Mouse (Mus musculus): Measurements from ENCODE around the gene Slc16a14. TPM values are rescaled to one million over a fixed set of nuclear protein-coding genes. Genes with fewer than 3 reads are reported as not detected.

Slc16a14 gene
- polyA plus RNA-seq, 1 experiment from 2014 or later: 11.0 TPM

DNA sequence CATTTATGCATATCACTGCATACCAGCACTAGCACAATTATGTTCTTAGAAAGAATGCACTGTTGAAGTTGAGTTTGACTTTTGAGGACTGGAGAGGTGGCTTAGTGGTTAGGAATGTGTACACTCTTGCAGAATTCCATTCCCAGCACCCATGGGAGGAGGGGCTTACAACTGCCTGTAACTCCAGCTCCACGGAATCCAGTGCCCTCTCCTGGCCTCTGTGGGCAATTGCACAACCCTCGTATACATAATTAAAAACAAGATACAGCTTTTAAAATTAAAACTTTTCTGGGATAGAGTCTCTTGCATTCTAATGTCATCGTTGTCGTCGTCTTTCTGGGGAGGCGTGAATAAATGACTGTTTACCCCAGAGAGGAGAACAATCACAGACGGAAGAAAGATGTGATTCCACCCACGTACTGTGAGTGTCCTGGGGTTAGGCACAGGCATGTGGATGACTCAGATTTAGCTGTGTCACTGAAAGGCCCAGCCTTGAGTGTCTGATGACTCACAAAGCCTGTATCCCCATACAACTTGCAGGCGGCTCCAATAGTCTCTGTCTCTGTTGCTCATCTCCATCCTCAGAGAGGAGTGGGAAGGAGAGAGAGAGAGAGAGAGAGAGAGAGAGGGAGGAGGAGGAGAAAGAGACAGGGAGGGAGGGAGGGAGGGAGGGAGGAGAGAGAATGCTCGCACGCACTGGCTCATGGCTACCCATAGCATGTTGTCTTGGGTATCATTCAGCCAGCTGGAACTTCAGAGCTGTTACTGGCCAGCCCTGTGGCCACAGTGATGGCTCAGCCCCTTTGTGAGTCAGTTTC, 53.5 kb downstream of the Slc16a14 start:
- WGBS: 68% methylated on average over 11 of the region's 11 CpGs
- Histone ChIP-seq H3K4me1 (no peaks in the 10 kb centered on the region), H3K4me3 (replicated peaks) (no peak overlapping the region), H3K9me3 (replicated peaks) (no peaks in the 10 kb centered on the region), H3K36me3 (no peaks in the 10 kb centered on the region), H3K27ac (replicated peaks) (no peak overlapping the region), H3K27me3 (replicated peaks) (no peaks in the 10 kb centered on the region), H3K4me2 (no peak overlapping the region), H3K9ac (replicated peaks) (no peak overlapping the region)
- no peak for ATAC-seq (ENCODE audit: low FRiP score)

DNA sequence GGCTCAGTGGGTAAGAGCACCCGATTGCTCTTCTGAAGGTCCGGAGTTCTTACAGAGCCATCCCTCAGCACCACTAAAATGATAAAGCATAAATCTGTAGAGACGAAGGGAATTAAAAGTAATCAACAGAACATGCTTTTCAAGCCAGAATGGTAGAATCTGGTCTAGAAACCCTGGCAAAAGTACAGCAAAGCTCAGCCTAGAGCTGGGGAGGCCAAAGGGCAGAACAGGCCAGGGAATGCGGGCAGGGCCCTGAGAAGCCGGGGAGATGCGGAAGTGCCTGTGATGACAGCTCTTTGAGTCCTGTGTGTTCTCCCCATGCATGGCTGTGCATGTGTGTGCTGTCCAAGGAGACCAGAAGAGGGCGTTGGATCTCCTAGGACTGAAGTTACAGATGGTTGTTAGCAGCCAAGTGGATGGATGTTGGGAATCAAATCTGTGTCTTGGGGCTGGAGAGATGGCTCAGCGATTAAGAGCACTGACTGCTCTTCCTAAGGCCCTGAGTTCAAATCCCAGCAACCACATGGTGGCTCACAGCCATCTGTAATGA, 55.3 kb downstream of the Slc16a14 start:
- Histone ChIP-seq H3K4me2 (no peak overlapping the region), H3K4me1 (no peaks in the 10 kb centered on the region), H3K9ac (replicated peaks) (no peak overlapping the region)

DNA sequence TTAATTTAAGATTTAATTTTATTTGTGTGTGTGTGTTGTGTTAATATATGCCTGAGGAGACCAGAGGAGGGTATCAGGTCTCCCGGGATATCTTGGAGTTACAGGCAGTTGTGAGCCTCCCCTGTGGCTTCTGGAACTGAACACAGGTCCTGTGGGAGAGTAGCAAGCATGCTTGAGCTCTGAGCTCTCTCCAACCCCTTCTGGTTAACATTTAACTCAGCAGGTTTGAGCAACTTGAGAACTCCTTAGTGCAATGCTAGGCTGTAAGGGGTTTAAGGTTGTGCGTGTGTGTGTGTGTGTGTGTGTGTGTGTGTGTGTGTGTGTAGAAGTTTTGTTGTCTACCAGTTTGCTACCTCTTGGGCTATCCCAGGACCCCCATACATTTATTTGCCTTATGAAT, 57.3 kb downstream of the Slc16a14 start:
- WGBS: 98% methylated on average over 2 of the region's 2 CpGs
- no peak for ATAC-seq (ENCODE audit: low FRiP score)
- H3K9ac ChIP-seq (replicated peaks): no peak overlapping the region

More for the DNA sequence above, 55.3 kb downstream of the Slc16a14 start:
- ATAC-seq (ENCODE audit: low FRiP score): no peak
- H3K36me3 ChIP-seq: no peaks in the 10 kb centered on the region
- H3K9me3 ChIP-seq (replicated peaks): no peaks in the 10 kb centered on the region
- no peaks in the 10 kb centered on the region for H3K27me3 ChIP-seq (replicated peaks)
- WGBS: 96% methylated on average over 8 of the region's 8 CpGs
- no peak overlapping the region for H3K4me3 ChIP-seq (replicated peaks)
- no peak overlapping the region for H3K27ac ChIP-seq (replicated peaks)

GRCm38 (mm10) chr1:84872939-84873338, 62.0 kb downstream of the Slc16a14 start:
- no peaks in the 10 kb centered on the region for H3K27me3 ChIP-seq (replicated peaks)
- H3K9ac ChIP-seq (replicated peaks): no peak overlapping the region
- H3K36me3 ChIP-seq: no peaks in the 10 kb centered on the region
- no peak overlapping the region for H3K4me2 ChIP-seq
- H3K4me3 ChIP-seq (replicated peaks): no peak overlapping the region
- H3K9me3 ChIP-seq (replicated peaks): no peaks in the 10 kb centered on the region
- no peak for ATAC-seq (ENCODE audit: low FRiP score)
- no peaks in the 10 kb centered on the region for H3K4me1 ChIP-seq
- WGBS: 77% methylated on average over 4 of the region's 4 CpGs
- no peak overlapping the region for H3K27ac ChIP-seq (replicated peaks)

More for the DNA sequence above, 57.3 kb downstream of the Slc16a14 start:
- Histone ChIP-seq H3K4me1 (no peaks in the 10 kb centered on the region), H3K36me3 (no peaks in the 10 kb centered on the region), H3K27me3 (replicated peaks) (no peaks in the 10 kb centered on the region), H3K27ac (replicated peaks) (no peak overlapping the region), H3K4me2 (no peak overlapping the region), H3K9me3 (replicated peaks) (no peaks in the 10 kb centered on the region), H3K4me3 (replicated peaks) (no peak overlapping the region)

- Histone ChIP-seq H3K9me3 (replicated peaks) (no peaks in the 10 kb centered on the region), H3K9ac (replicated peaks) (no peak overlapping the region), H3K27me3 (replicated peaks) (no peaks in the 10 kb centered on the region), H3K4me3 (replicated peaks) (no peak overlapping the region), H3K4me2 (no peak overlapping the region), H3K4me1 (no peaks in the 10 kb centered on the region), H3K36me3 (no peaks in the 10 kb centered on the region), H3K27ac (replicated peaks) (no peak overlapping the region)
- ATAC-seq (ENCODE audit: low FRiP score): no peak
- 13% methylated on average over 3 of the region's 3 CpGs for WGBS
Measured at GRCm38 (mm10) chr1:84872105-84872504, 62.8 kb downstream of the Slc16a14 start.

GRCm38 (mm10) chr1:84871131-84871530, 63.8 kb downstream of the Slc16a14 start:
- Histone ChIP-seq H3K4me3 (replicated peaks) (no peak overlapping the region), H3K9me3 (replicated peaks) (no peaks in the 10 kb centered on the region), H3K27me3 (replicated peaks) (no peaks in the 10 kb centered on the region), H3K9ac (replicated peaks) (no peak overlapping the region), H3K36me3 (no peaks in the 10 kb centered on the region), H3K4me2 (no peak overlapping the region), H3K4me1 (no peaks in the 10 kb centered on the region), H3K27ac (replicated peaks) (no peak overlapping the region)
- 70% methylated on average over 6 of the region's 6 CpGs for WGBS
- no peak for ATAC-seq (ENCODE audit: low FRiP score)

- ATAC-seq (ENCODE audit: low FRiP score): no peak
- Histone ChIP-seq H3K27ac (replicated peaks) (no peak overlapping the region), H3K9ac (replicated peaks) (no peak overlapping the region), H3K36me3 (no peaks in the 10 kb centered on the region), H3K9me3 (replicated peaks) (no peaks in the 10 kb centered on the region), H3K4me3 (replicated peaks) (no peak overlapping the region), H3K4me1 (no peaks in the 10 kb centered on the region), H3K27me3 (replicated peaks) (no peaks in the 10 kb centered on the region), H3K4me2 (no peak overlapping the region)
- 65% methylated on average over 7 of the region's 7 CpGs for WGBS
Measured at GRCm38 (mm10) chr1:84869498-84869897, 65.4 kb downstream of the Slc16a14 start.

DNA sequence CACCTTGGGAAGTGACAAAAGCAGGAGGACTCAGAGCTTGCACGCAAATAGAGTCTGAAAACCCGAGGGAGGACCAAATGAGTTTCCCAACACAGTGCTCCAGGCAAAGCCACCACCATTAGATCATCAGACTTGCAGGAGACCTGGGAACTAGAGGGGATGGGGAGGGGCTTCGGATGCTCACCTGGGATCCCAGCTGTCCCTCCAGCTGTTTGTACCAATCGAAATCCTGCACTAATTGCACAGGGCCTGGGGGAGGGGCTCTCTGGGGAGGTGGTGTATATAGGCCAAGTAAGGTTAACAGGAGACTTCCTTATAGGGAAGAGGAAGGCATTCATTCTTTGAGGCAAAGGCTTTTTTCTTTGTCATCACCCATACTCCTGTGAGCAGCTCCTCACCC, 66.1 kb downstream of the Slc16a14 start:
- Histone ChIP-seq H3K9me3 (replicated peaks) (no peaks in the 10 kb centered on the region), H3K4me2 (no peak overlapping the region), H3K4me1 (no peaks in the 10 kb centered on the region), H3K4me3 (replicated peaks) (no peak overlapping the region), H3K9ac (replicated peaks) (no peak overlapping the region), H3K27me3 (replicated peaks) (no peaks in the 10 kb centered on the region), H3K27ac (replicated peaks) (no peak overlapping the region), H3K36me3 (no peaks in the 10 kb centered on the region)
- WGBS: 65% methylated on average over 4 of the region's 4 CpGs
- no peak for ATAC-seq (ENCODE audit: low FRiP score)

- Histone ChIP-seq H3K4me1 (no peaks in the 10 kb centered on the region), H3K9me3 (replicated peaks) (no peaks in the 10 kb centered on the region), H3K4me3 (replicated peaks) (no peak overlapping the region), H3K27me3 (replicated peaks) (no peaks in the 10 kb centered on the region), H3K9ac (replicated peaks) (no peak overlapping the region), H3K4me2 (no peak overlapping the region), H3K36me3 (no peaks in the 10 kb centered on the region), H3K27ac (replicated peaks) (no peak overlapping the region)
- no peak for ATAC-seq (ENCODE audit: low FRiP score)
Measured at GRCm38 (mm10) chr1:84868311-84868710, 66.6 kb downstream of the Slc16a14 start.

DNA sequence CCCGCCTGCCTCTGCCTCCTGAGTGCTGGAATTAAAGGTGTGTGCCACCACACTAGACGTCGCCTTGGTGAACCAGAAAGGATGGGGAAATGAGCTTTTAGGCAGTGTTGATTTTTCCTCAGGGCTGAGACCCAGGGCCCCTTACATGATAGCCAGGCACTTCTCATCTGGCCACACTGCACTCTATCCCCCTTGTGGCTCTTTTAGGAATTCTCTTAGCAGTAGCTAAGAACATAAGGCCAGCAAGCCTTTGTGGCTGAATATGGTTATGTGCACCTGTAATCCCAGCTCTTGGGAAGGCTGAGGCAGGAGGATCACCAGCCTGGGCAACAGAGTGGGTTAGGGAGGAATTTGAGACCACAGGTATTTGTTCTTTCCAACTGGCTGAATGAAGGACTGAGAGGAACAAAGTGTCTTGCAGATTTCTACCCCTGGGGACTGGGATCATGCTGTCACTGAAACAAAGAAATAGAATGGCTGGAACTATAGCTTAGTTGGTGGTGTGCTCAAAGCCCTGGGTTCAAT, 68.2 kb downstream of the Slc16a14 start:
- no peaks in the 10 kb centered on the region for H3K4me1 ChIP-seq
- no peaks in the 10 kb centered on the region for H3K27me3 ChIP-seq (replicated peaks)
- WGBS: 94% methylated on average over 3 of the region's 3 CpGs
- H3K9ac ChIP-seq (replicated peaks): no peak overlapping the region
- no peaks in the 10 kb centered on the region for H3K36me3 ChIP-seq
- ATAC-seq (ENCODE audit: low FRiP score): no peak
- no peak overlapping the region for H3K4me2 ChIP-seq
- no peaks in the 10 kb centered on the region for H3K9me3 ChIP-seq (replicated peaks)
- H3K4me3 ChIP-seq (replicated peaks): no peak overlapping the region
- no peak overlapping the region for H3K27ac ChIP-seq (replicated peaks)

- H3K4me2 ChIP-seq: no peak overlapping the region
- 90% methylated on average over 6 of the region's 6 CpGs for WGBS
- ATAC-seq (ENCODE audit: low FRiP score): no peak
Measured at GRCm38 (mm10) chr1:84866231-84866630, 68.7 kb downstream of the Slc16a14 start.

DNA sequence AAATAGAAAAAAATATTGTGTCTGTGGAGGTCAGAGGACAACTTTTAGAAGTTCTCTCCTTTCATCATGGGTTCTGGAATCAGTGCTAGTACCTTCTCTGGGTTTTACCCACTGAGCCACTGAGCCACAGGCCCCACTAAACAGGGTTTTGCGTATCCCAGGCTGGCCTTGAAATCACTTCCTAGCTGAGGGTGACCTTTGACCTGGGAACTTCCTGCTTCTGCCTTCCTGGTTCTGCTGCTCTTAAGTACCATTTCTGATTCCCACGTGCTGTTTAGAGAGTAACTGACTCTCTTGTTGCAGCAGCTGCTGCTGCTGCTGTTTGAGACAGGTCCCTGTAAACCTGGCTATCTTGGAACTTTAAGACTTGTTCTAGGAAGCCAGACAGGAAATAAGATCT, 70.3 kb downstream of the Slc16a14 start:
- H3K9me3 ChIP-seq (replicated peaks): no peaks in the 10 kb centered on the region
- no peak overlapping the region for H3K4me3 ChIP-seq (replicated peaks)
- H3K36me3 ChIP-seq: no peaks in the 10 kb centered on the region
- ATAC-seq (ENCODE audit: low FRiP score): no peak
- no peak overlapping the region for H3K4me2 ChIP-seq
- H3K27me3 ChIP-seq (replicated peaks): no peaks in the 10 kb centered on the region
- 65% methylated on average over 2 of the region's 2 CpGs for WGBS
- H3K27ac ChIP-seq (replicated peaks): no peak overlapping the region
- no peaks in the 10 kb centered on the region for H3K4me1 ChIP-seq
- H3K9ac ChIP-seq (replicated peaks): no peak overlapping the region

More at GRCm38 (mm10) chr1:84866231-84866630, 68.7 kb downstream of the Slc16a14 start:
- H3K4me3 ChIP-seq (replicated peaks): no peak overlapping the region
- no peaks in the 10 kb centered on the region for H3K36me3 ChIP-seq
- no peak overlapping the region for H3K9ac ChIP-seq (replicated peaks)
- no peaks in the 10 kb centered on the region for H3K27me3 ChIP-seq (replicated peaks)
- no peaks in the 10 kb centered on the region for H3K4me1 ChIP-seq
- H3K9me3 ChIP-seq (replicated peaks): no peaks in the 10 kb centered on the region
- H3K27ac ChIP-seq (replicated peaks): no peak overlapping the region
